Mouse (Mus musculus) liver, embryonic 16.5 days (tissue): ENCODE data around the gene Acp1. TPM values are rescaled to one million over a fixed set of nuclear protein-coding genes. Genes with fewer than 3 reads are reported as not detected.
A peak's percentile ranks its signal among the peaks of the same experiment; 100 is the strongest.

Source experiments
- ATAC-seq: fragments of 200-750 bp; cut with Nextera tagmentation; 2 replicates; pipeline ENCODE4 v1.8.0; 2017; ENCODE audit warnings: low read depth, mild to moderate bottlenecking, moderate number of reproducible peaks, moderate library complexity
- H3K27ac ChIP-seq: fragments of 300-500 bp; sonication (generic); 2 replicates; pipeline ENCODE4 v1.5.1; 2014; ENCODE audit warnings: mild to moderate bottlenecking, low read length
- H3K27me3 ChIP-seq: fragments of 300-500 bp; sonication (generic); 2 replicates; pipeline ENCODE4 v1.6.1; 2014; ENCODE audit warnings: low read depth, low read length, mixed read lengths; ENCODE audit not compliant: control insufficient read depth, insufficient read depth
- H3K36me3 ChIP-seq: fragments of 300-500 bp; sonication (generic); 2 replicates; pipeline ENCODE4 v1.6.1; 2014; ENCODE audit warnings: mild to moderate bottlenecking; ENCODE audit not compliant: control insufficient read depth, insufficient read depth
- H3K4me1 ChIP-seq: fragments of 300-500 bp; sonication (generic); 2 replicates; pipeline ENCODE4 v1.6.1; 2014; ENCODE audit warnings: low read depth, low read length, mixed read lengths; ENCODE audit not compliant: control insufficient read depth
- H3K4me2 ChIP-seq: fragments of 300-500 bp; sonication (generic); 2 replicates; pipeline ENCODE4 v1.6.1; 2014; ENCODE audit warnings: low read depth, low read length, mixed read lengths
- H3K4me3 ChIP-seq: fragments of 300-500 bp; sonication (generic); 2 replicates; pipeline ENCODE4 v1.5.1; 2014; ENCODE audit warnings: low read depth, mild to moderate bottlenecking, low read length
- H3K9ac ChIP-seq: fragments of 300-500 bp; sonication (generic); 2 replicates; pipeline ENCODE4 v1.6.1; 2014; ENCODE audit warnings: low read depth, low read length
- H3K9me3 ChIP-seq: fragments of 300-500 bp; sonication (generic); replicated peaks from 2 replicates; pipeline ENCODE4 v1.6.1; 2016; ENCODE audit warnings: low read length; ENCODE audit not compliant: control insufficient read depth
- WGBS: fragments of 180-500 bp; shearing (Covaris S2); extraction: QIAGEN DNeasy Blood & Tissue Kit; methylation state at CpG from one replicate; pipeline ENCODE4 v1.1.7; 2014; ENCODE audit not compliant: insufficient replicate concordance; 5-methylcytosine and 5-hydroxymethylcytosine counted together
- polyA plus RNA-seq: library from polyadenylated mRNA; unstranded; fragments of >200 nt; fragmentation: Nextera tagmentation; extraction: Ambion mirVana; gene quantifications from 2 replicates; pipeline ENCODE4 v1.2.1, GENCODE M21; 2015

The Acp1 gene
- polyA plus RNA-seq, 1 experiment from 2014 or later = 235 TPM

DNA sequence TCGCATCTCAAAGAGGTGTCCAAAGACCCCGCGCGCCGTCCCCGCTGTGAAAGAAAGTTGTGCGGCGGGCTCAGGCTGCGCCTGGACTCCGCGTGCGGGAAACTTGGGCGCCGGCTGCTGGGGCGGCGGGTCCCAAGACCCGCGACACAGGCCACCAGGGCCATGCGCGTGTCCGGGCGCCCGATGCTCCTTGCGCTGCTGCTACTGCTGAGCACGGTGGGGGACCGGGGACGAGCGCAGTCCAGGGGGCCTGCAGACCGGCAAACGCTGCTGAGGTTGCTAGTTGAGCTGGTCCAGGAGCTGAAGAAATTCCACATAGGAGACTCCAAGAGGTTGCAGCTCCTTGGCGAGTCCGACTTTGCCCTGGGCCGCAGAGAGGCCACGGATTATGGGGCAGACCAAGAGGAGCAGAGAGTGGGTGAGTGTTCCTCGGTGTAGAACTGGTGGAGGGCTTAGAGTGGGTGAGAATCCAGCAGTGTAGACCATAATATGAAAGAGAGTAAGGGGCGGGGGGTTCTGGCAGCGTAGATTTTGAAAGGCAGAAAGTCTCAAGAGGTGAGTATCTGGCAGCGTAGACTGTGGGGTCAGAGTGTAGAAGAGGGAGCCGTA, 26.7 kb downstream of the Acp1 start:
- 10% methylated on average over 34 of the region's 39 CpGs for WGBS
- peak overlapping the region; percentile 28; the same call in 1 of the 2 replicates for H3K4me2 ChIP-seq
- H3K9ac ChIP-seq = no peak overlapping the region
- peaks cover 54% of the 10 kb centered on the region for H3K27me3 ChIP-seq
- no peaks in the 10 kb centered on the region for H3K36me3 ChIP-seq
- H3K27ac ChIP-seq = no peak overlapping the region
- H3K4me3 ChIP-seq = peak overlapping the region; percentile 29
- peaks cover 4% of the 10 kb centered on the region; the same call in 1 of the 2 replicates for H3K4me1 ChIP-seq
- no peak for ATAC-seq
- no peaks in the 10 kb centered on the region for H3K9me3 ChIP-seq

GRCm38 (mm10) chr12:30883986-30884621, 27.3 kb downstream of the Acp1 start, which contains the start of gene Alkal2:
Gene Alkal2 (plus strand): TSS chr12:30884322.
- Histone ChIP-seq H3K36me3 (no peaks in the 10 kb centered on the region), H3K9ac (no peak within 1 kb of the TSS), H3K9me3 (no peaks in the 10 kb centered on the region), H3K27ac (no peak within 1 kb of the TSS), H3K4me2 (peak within 1 kb of the TSS; percentile 28; the same call in 1 of the 2 replicates), H3K4me3 (peak within 1 kb of the TSS; percentile 29), H3K4me1 (peaks cover 4% of the 10 kb centered on the region; the same call in 1 of the 2 replicates), H3K27me3 (peaks cover 54% of the 10 kb centered on the region)
- ATAC-seq = no peak
- 1% methylated on average over 58 of the region's 58 CpGs for WGBS

DNA sequence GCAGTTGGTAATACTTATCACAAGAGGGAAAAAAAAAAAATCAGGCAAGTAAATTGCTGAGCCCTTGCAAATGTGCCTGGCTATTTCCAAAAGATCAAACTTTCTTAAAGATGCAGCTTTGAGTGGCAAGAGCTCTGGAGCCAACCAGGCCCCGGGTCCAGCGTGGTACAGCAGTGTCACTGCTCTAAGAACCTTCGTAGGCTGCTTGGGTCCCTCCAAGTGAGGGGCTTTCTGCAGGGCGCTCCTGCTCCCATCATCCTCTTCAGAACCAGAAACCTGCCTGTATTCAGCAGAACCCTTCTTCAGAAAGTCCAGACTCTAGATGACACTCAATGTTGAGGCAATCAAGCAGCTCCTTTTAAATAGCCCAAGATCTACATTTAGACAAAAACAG, 27.8 kb downstream of the Acp1 start:
- Histone ChIP-seq H3K4me1 (peaks cover 4% of the 10 kb centered on the region; the same call in 1 of the 2 replicates), H3K36me3 (no peaks in the 10 kb centered on the region), H3K4me2 (no peak overlapping the region), H3K27ac (no peak overlapping the region), H3K9me3 (no peaks in the 10 kb centered on the region), H3K9ac (no peak overlapping the region), H3K4me3 (peak overlapping the region; percentile 29; the same call in 1 of the 2 replicates), H3K27me3 (peaks cover 54% of the 10 kb centered on the region)
- ATAC-seq = no peak
- 17% methylated on average over 4 of the region's 4 CpGs for WGBS

GRCm38 (mm10) chr12:30879447-30879846, 31.9 kb downstream of the Acp1 start:
- no peaks in the 10 kb centered on the region for H3K4me1 ChIP-seq
- no peaks in the 10 kb centered on the region for H3K36me3 ChIP-seq
- H3K4me3 ChIP-seq = no peak overlapping the region
- H3K9me3 ChIP-seq = no peaks in the 10 kb centered on the region
- H3K4me2 ChIP-seq = no peak overlapping the region
- WGBS = 61% methylated on average over 6 of the region's 6 CpGs
- no peak overlapping the region for H3K9ac ChIP-seq
- no peak overlapping the region for H3K27ac ChIP-seq
- no peak for ATAC-seq
- H3K27me3 ChIP-seq = peaks cover 28% of the 10 kb centered on the region

GRCm38 (mm10) chr12:30865781-30866180, 45.6 kb downstream of the Acp1 start:
- no peaks in the 10 kb centered on the region for H3K27me3 ChIP-seq
- 57% methylated on average over 4 of the region's 4 CpGs for WGBS
- H3K4me1 ChIP-seq = no peaks in the 10 kb centered on the region
- no peak for ATAC-seq
- no peak overlapping the region for H3K9ac ChIP-seq
- H3K4me3 ChIP-seq = no peak overlapping the region
- no peaks in the 10 kb centered on the region for H3K36me3 ChIP-seq
- no peaks in the 10 kb centered on the region for H3K9me3 ChIP-seq
- H3K4me2 ChIP-seq = no peak overlapping the region
- no peak overlapping the region for H3K27ac ChIP-seq

GRCm38 (mm10) chr12:30864347-30864746, 47.0 kb downstream of the Acp1 start:
- no peak overlapping the region for H3K9ac ChIP-seq
- H3K4me3 ChIP-seq = no peak overlapping the region
- no peak overlapping the region for H3K27ac ChIP-seq
- no peaks in the 10 kb centered on the region for H3K27me3 ChIP-seq
- H3K9me3 ChIP-seq = no peaks in the 10 kb centered on the region
- H3K36me3 ChIP-seq = no peaks in the 10 kb centered on the region
- no peak for ATAC-seq
- H3K4me1 ChIP-seq = no peaks in the 10 kb centered on the region
- 65% methylated on average over 2 of the region's 2 CpGs for WGBS
- H3K4me2 ChIP-seq = no peak overlapping the region

DNA sequence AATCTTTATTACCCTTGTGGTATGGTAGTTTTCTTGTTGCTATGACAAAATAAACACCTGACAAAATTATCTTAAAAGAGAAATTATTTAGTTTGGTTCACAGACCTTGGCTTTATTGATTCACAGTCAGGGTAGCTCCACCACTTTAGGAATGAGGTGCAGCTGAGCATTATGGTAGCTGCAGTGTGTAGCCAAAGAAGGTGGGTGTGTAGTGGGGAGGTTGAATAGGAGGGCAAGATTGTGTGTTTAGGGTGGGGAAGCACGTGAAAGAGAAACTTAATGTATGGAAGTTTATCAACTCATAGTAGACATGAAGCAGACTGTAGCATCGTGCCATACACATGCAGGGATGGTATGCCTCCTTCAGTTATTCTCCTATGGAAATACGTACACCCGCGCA, 55.2 kb downstream of the Acp1 start:
- WGBS = 77% methylated on average over 5 of the region's 5 CpGs
- Histone ChIP-seq H3K9me3 (no peaks in the 10 kb centered on the region), H3K4me1 (no peaks in the 10 kb centered on the region), H3K4me2 (no peak overlapping the region), H3K4me3 (no peak overlapping the region), H3K36me3 (no peaks in the 10 kb centered on the region), H3K27me3 (no peaks in the 10 kb centered on the region), H3K27ac (no peak overlapping the region), H3K9ac (no peak overlapping the region)
- no peak for ATAC-seq

- 58% methylated on average over 6 of the region's 6 CpGs for WGBS
- H3K9me3 ChIP-seq = no peaks in the 10 kb centered on the region
- no peak for ATAC-seq
These were observed 55.8 kb downstream of the Acp1 start for GRCm38 (mm10) chr12:30855442-30856159.

DNA sequence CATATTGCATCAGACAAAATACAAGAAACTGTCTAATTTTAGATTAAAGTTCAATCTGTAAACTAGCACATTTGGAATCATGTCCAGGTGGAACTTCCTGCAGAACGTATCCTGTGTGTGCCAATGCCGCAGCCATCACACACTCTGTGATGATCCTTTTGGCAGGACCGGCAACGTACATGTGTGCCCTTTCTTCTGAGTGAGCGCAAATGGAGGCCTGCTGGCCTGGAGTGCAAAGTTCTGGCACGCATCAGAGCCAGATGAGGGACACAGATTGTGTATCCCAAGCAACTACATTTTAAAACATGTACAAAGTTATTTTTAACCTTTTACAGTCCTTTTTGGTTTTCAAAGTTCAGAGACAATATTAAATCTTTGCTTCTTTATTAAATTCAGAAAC, 59.5 kb downstream of the Acp1 start:
- Histone ChIP-seq H3K27ac (no peak overlapping the region), H3K9me3 (no peaks in the 10 kb centered on the region), H3K36me3 (no peaks in the 10 kb centered on the region), H3K27me3 (no peaks in the 10 kb centered on the region), H3K4me2 (no peak overlapping the region), H3K9ac (no peak overlapping the region), H3K4me1 (no peaks in the 10 kb centered on the region), H3K4me3 (no peak overlapping the region)
- WGBS = 82% methylated on average over 6 of the region's 6 CpGs
- no peak for ATAC-seq

More at GRCm38 (mm10) chr12:30855442-30856159, 55.8 kb downstream of the Acp1 start:
- Histone ChIP-seq H3K4me2 (no peak overlapping the region), H3K27ac (no peak overlapping the region), H3K4me3 (no peak overlapping the region), H3K36me3 (no peaks in the 10 kb centered on the region), H3K27me3 (no peaks in the 10 kb centered on the region), H3K9ac (no peak overlapping the region), H3K4me1 (no peaks in the 10 kb centered on the region)
